Mouse (Mus musculus) small intestine, adult 2 months (tissue): ENCODE data around the gene Tmem50b. TPM values are rescaled to one million over a fixed set of nuclear protein-coding genes. Genes with fewer than 3 reads are reported as not detected.

Source experiments
- H3K27ac ChIP-seq: fragments of 200-500 bp; 2 replicates; pipeline ENCODE4 v1.5.1; 2012; ENCODE audit warnings: low read depth, low read length, control low read depth, inconsistent platforms; ENCODE audit not compliant: insufficient read depth
- H3K27me3 ChIP-seq: fragments of 200-500 bp; 2 replicates; pipeline ENCODE4 v1.6.1; 2012; ENCODE audit warnings: mild to moderate bottlenecking, moderate library complexity, low read length, inconsistent platforms; ENCODE audit not compliant: control insufficient read depth, insufficient read depth
- H3K36me3 ChIP-seq: fragments of 200-500 bp; 2 replicates; pipeline ENCODE4 v1.6.1; 2012; ENCODE audit warnings: mild to moderate bottlenecking, low read length, control low read depth, inconsistent platforms; ENCODE audit not compliant: control insufficient read depth, insufficient read depth
- H3K4me1 ChIP-seq: fragments of 200-500 bp; 2 replicates; pipeline ENCODE4 v1.6.1; 2012; ENCODE audit warnings: low read length, inconsistent platforms, mixed read lengths; ENCODE audit not compliant: control insufficient read depth, insufficient read depth, insufficient read length
- H3K4me3 ChIP-seq: fragments of 200-500 bp; 2 replicates; pipeline ENCODE4 v1.5.1; 2012; ENCODE audit warnings: low read depth, mild to moderate bottlenecking, control low read depth, inconsistent platforms, low read length, moderate library complexity
- CTCF ChIP-seq: fragments of 200-500 bp; IDR thresholded peaks from 2 replicates; pipeline ENCODE4 v1.5.1; 2012; ENCODE audit warnings: low read depth, mild to moderate bottlenecking, control low read depth, inconsistent platforms, low read length, moderate library complexity, mixed read lengths; ENCODE audit not compliant: insufficient replicate concordance, insufficient read length; ENCODE audit errors: extremely low read depth
- POLR2A ChIP-seq: fragments of 200-500 bp; IDR thresholded peaks from 2 replicates; pipeline ENCODE4 v1.6.1; 2012; ENCODE audit warnings: low read depth, mild to moderate bottlenecking, control low read depth, inconsistent platforms, low read length, moderate library complexity
- WGBS: fragments of 180-500 bp; shearing (Covaris S2); methylation state at CpG from one replicate; pipeline ENCODE4 v1.1.7; 2018; 5-methylcytosine and 5-hydroxymethylcytosine counted together
- polyA plus RNA-seq: library from polyadenylated mRNA; depleted of rRNA; stranded (reverse); fragments of >200 nt; gene quantifications from 2 replicates; pipeline ENCODE4 v1.2.3, GENCODE M21; 2012

Gene Tmem50b
- polyA plus RNA-seq, 1 experiment = 20.0 TPM

GRCm38 (mm10) chr16:91623074-91623473 is 25.5 kb upstream of the Tmem50b start:
- H3K36me3 ChIP-seq = peaks cover 37% of the 10 kb centered on the region

DNA sequence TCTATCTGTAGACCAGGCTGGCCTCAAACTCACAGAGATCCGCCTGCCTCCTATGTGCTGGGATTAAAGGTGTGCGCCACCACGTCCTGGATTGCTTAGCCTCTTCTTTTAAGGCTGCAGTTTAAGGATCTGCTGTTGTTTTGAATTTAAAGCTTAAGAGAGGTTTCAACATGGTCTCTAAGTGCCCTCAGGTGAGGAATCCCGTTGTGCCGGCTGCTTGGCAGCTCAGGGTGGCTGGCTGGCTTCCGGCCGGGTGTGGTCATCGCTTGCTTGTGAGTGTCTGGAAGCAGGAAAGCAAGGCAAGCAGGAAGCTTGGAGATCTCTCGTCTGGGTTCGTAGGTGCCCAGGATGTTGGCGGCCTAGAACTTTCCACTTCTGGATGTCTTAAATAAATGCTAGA is 23.4 kb upstream of the Tmem50b start:
- no peaks in the 10 kb centered on the region for H3K27me3 ChIP-seq
- no peak overlapping the region for H3K27ac ChIP-seq
- WGBS = 81% methylated on average over 11 of the region's 11 CpGs
- peaks cover 32% of the 10 kb centered on the region for H3K36me3 ChIP-seq
- no peak for TF ChIP-seq POLR2A
- no peak for TF ChIP-seq CTCF
- no peak overlapping the region for H3K4me3 ChIP-seq
- no peaks in the 10 kb centered on the region for H3K4me1 ChIP-seq

More at GRCm38 (mm10) chr16:91623074-91623473, 25.5 kb upstream of the Tmem50b start:
- no peaks in the 10 kb centered on the region for H3K27me3 ChIP-seq
- TF ChIP-seq CTCF (no peak), POLR2A (no peak)
- WGBS = 91% methylated on average over 9 of the region's 9 CpGs
- H3K4me1 ChIP-seq = no peaks in the 10 kb centered on the region
- no peak overlapping the region for H3K4me3 ChIP-seq
- H3K27ac ChIP-seq = no peak overlapping the region

GRCm38 (mm10) chr16:91620185-91620584 is 22.6 kb upstream of the Tmem50b start:
- H3K27ac ChIP-seq = no peak overlapping the region
- no peaks in the 10 kb centered on the region for H3K4me1 ChIP-seq
- no peak overlapping the region for H3K4me3 ChIP-seq
- WGBS = 91% methylated on average over 5 of the region's 5 CpGs
- H3K36me3 ChIP-seq = peaks cover 32% of the 10 kb centered on the region
- TF ChIP-seq POLR2A (no peak), CTCF (no peak)
- no peaks in the 10 kb centered on the region for H3K27me3 ChIP-seq

GRCm38 (mm10) chr16:91618511-91619501 is 21.2 kb upstream of the Tmem50b start, which contains the start of gene Dnajc28:
TSS of gene Dnajc28 (minus strand) at chr16:91619026.
- WGBS = 12% methylated on average over 39 of the region's 39 CpGs
- TF ChIP-seq POLR2A = peak; percentile 23; the same call in 1 of the 2 replicates
- TF ChIP-seq CTCF = no peak
- Histone ChIP-seq H3K27ac (no peak within 1 kb of the TSS), H3K27me3 (no peaks in the 10 kb centered on the region), H3K4me3 (peak within 1 kb of the TSS; percentile 68), H3K4me1 (no peaks in the 10 kb centered on the region), H3K36me3 (peaks cover 22% of the 10 kb centered on the region)

- Histone ChIP-seq H3K27ac (no peak overlapping the region), H3K36me3 (no peaks in the 10 kb centered on the region), H3K4me3 (no peak overlapping the region), H3K27me3 (no peaks in the 10 kb centered on the region), H3K4me1 (peaks cover under 1% of the 10 kb centered on the region; the same call in 1 of the 2 replicates)
- no peak for TF ChIP-seq POLR2A
- TF ChIP-seq CTCF = no peak
- 83% methylated on average over 6 of the region's 6 CpGs for WGBS
Observed at GRCm38 (mm10) chr16:91614552-91614951, 17.0 kb upstream of the Tmem50b start.

DNA sequence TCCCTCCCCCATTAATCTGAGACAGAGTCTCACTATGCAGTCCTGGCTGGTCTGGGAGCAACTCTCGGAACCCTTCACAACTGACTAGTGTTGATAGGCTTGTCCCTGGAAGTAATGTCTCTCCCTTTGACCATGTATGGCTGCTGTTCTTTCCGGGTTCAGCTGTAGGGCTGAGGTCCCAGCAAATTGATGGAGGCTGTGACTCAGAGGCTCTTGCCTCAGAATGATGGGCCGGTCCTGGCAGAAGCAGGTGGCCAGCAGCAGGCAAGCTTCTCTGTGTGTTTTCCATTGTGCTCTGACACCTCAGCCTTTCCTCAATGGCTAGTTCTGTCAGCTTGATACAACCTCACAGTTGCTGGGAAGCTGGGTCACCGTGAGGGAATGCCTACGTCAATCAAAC is 14.9 kb upstream of the Tmem50b start:
- Histone ChIP-seq H3K4me1 (peaks cover 2% of the 10 kb centered on the region; the same call in 1 of the 2 replicates), H3K27me3 (no peaks in the 10 kb centered on the region), H3K36me3 (no peaks in the 10 kb centered on the region), H3K27ac (no peak overlapping the region), H3K4me3 (peak overlapping the region; percentile 7; the same call in 1 of the 2 replicates)
- WGBS = 76% methylated on average over 5 of the region's 5 CpGs
- no peak for TF ChIP-seq POLR2A
- no peak for TF ChIP-seq CTCF

- peaks cover 2% of the 10 kb centered on the region; the same call in 1 of the 2 replicates for H3K4me1 ChIP-seq
- H3K27ac ChIP-seq = 0 out of 2 replicates have a peak overlapping the region, but pooled peaks have one; percentile 15
- no peak for TF ChIP-seq CTCF
- no peaks in the 10 kb centered on the region for H3K27me3 ChIP-seq
- peak overlapping the region; percentile 11; the same call in 1 of the 2 replicates for H3K4me3 ChIP-seq
- WGBS = 65% methylated on average over 11 of the region's 11 CpGs
- no peaks in the 10 kb centered on the region for H3K36me3 ChIP-seq
Observed at GRCm38 (mm10) chr16:91611248-91611647, 13.6 kb upstream of the Tmem50b start.
